Mouse (Mus musculus): ENCODE measurements around the gene Ffar4. TPM values are rescaled to one million over a fixed set of nuclear protein-coding genes. Genes with fewer than 3 reads are reported as not detected.

Gene Ffar4
- polyA plus RNA-seq, 1 experiment from 2014 or later: 0.15 TPM

DNA sequence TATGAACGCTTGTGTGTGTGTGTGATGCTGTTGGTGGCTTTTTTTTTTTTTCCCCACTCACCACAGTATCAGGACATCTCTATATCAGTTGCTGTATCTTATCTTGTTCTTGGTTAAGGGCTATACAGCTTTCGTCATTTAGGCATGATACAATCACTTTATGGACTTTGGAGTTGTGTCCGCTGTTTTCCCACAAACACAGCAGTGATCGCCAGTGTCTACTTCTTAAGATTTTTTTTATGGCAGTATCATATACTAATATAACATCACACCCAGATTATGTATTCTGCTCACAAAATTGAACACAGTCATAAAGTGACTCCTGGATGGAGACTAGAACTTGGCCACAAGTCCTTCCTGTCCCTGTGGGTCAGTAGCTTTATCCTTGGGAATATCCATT, 11.0 kb downstream of the Ffar4 start:
- Histone ChIP-seq H3K36me3 (no peaks in the 10 kb centered on the region), H3K4me3 (replicated peaks) (no peak overlapping the region), H3K27ac (no peak overlapping the region), H3K9ac (replicated peaks) (no peak overlapping the region), H3K4me2 (no peak overlapping the region), H3K9me3 (no peaks in the 10 kb centered on the region), H3K27me3 (no peaks in the 10 kb centered on the region), H3K4me1 (replicated peaks) (peaks cover 8% of the 10 kb centered on the region; the same call in 1 of the 2 replicates)
- no peak for ATAC-seq (ENCODE audit: insufficient number of reproducible peaks, insufficient read depth, low FRiP score, low TSS enrichment, low read depth)
- WGBS: 91% methylated on average over 4 of the region's 4 CpGs

DNA sequence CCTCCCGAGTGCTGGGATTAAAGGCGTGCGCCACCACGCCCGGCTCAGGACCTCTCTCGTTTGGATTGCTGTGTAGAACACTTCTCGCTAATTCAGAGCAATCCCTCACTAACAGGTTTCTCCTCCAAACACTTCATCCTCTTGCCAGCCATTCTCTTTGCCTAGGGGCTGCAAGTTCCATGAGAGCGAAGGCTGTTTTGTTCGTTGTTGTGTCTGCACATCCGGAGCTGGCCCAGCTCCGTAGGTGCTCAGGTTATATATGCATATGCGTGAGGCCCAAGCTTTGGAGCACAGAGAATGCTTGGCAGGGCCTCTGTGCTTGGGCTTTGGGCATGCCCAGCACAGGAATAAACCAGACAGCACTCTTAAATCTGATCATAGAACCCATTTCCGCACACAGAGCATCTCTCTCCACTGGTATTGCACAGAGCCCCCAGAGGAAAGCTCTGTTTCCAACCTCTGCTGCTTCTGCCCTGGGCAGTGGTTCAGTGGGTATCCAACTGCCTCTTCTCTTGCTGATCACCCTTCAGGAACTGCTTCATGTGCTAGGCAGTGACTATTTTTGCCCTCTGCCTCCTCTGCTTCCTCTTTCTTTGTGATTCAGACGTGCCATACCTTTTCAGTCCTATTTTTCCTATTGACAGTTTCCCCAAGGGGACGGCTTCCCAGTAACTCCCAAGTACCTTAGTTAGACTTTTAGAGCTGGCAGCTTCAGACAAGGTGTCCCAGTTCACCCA, 12.8 kb downstream of the Ffar4 start:
- H3K27me3 ChIP-seq: no peaks in the 10 kb centered on the region
- peaks cover 8% of the 10 kb centered on the region; the same call in 1 of the 2 replicates for H3K4me1 ChIP-seq (replicated peaks)
- no peak overlapping the region for H3K4me2 ChIP-seq
- no peak overlapping the region for H3K27ac ChIP-seq
- H3K4me3 ChIP-seq (replicated peaks): no peak overlapping the region
- no peaks in the 10 kb centered on the region for H3K36me3 ChIP-seq
- no peak for ATAC-seq (ENCODE audit: insufficient number of reproducible peaks, insufficient read depth, low FRiP score, low TSS enrichment, low read depth)
- H3K9me3 ChIP-seq: no peaks in the 10 kb centered on the region
- no peak overlapping the region for H3K9ac ChIP-seq (replicated peaks)
- 90% methylated on average over 15 of the region's 15 CpGs for WGBS

DNA sequence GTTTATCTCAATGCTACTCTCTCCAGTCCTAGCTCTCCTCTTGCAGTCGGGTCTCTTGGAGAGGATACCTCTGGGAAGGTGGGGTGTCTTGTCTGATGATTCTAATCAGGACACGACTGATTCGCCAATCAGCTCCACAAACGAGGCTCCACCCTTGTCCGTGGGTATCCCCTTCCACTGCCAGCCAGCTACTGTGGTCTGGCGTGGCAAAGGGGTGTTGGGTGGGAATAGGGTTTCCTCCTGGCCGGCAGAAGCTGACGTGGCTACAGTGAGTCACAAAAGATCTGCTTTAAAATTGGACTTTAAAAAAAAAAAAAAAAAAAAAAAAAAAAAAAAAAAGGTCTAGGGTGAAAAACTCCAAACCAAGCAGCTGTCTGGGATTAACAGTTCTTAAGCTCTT, 14.2 kb downstream of the Ffar4 start:
- ATAC-seq (ENCODE audit: insufficient number of reproducible peaks, insufficient read depth, low FRiP score, low TSS enrichment, low read depth): no peak
- Histone ChIP-seq H3K27ac (no peak overlapping the region), H3K4me3 (replicated peaks) (no peak overlapping the region)

DNA sequence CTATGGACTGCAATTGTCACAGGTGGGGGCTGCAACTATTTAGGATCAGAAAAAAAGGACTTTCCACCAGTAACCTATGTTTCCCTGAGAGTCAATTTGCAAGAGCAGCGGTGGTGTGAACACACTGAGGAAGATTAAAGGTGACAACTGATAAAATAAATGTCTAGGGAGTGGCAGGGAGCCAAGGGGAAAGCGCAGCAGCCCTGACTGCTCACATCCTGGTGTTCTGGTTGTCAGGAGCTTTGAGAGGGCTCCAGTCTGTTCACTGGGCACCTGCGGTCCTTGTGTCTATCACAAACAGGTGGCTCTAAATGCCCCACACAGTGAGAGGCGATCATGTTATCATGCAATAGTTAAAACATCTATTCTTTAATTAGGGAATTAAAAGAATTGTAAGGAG, 15.7 kb downstream of the Ffar4 start:
- Histone ChIP-seq H3K27me3 (no peaks in the 10 kb centered on the region), H3K9me3 (no peaks in the 10 kb centered on the region), H3K36me3 (no peaks in the 10 kb centered on the region), H3K4me1 (replicated peaks) (peaks cover 8% of the 10 kb centered on the region; the same call in 1 of the 2 replicates), H3K4me3 (replicated peaks) (no peak overlapping the region), H3K27ac (no peak overlapping the region), H3K9ac (replicated peaks) (no peak overlapping the region), H3K4me2 (no peak overlapping the region)
- no peak for ATAC-seq (ENCODE audit: insufficient number of reproducible peaks, insufficient read depth, low FRiP score, low TSS enrichment, low read depth)
- WGBS: 38% methylated on average over 4 of the region's 4 CpGs

More for the DNA sequence above, 14.2 kb downstream of the Ffar4 start:
- no peak overlapping the region for H3K9ac ChIP-seq (replicated peaks)
- peaks cover 8% of the 10 kb centered on the region; the same call in 1 of the 2 replicates for H3K4me1 ChIP-seq (replicated peaks)
- H3K9me3 ChIP-seq: no peaks in the 10 kb centered on the region
- 78% methylated on average over 8 of the region's 8 CpGs for WGBS
- no peak overlapping the region for H3K4me2 ChIP-seq
- no peaks in the 10 kb centered on the region for H3K36me3 ChIP-seq
- H3K27me3 ChIP-seq: no peaks in the 10 kb centered on the region

DNA sequence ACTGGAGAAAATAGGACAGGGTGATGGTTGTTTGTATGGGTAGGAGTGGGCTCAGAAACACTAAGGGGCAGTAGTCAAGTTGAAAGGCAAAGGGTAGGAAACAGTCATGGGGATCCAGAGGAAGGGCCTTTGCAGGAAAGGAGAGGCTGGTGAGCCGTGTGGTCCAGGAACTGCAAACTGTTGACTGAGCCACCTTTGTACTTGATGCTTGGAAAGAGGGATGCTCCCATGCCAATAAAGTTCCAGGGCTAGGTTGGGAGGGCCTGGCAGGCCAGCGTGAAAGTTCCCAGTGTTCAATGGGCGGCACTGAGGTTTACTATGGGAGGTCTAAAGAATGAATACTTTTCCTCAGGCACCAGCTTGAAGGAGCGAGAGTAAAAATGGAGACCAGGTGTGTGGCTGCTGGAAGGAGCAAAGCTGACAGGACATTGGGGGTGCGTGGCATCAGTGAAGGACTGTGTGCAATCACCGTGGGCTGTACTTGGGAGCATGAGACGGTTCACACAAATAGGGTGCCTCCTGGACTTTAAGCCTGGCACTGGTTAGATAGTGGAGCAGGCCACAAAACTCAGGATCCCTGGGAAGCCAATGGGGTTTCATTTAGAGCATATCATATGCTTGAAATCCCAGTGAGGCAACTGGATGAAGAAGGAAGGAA, 18.1 kb downstream of the Ffar4 start:
- no peak overlapping the region for H3K4me2 ChIP-seq
- 0 out of 2 replicates have a peak, but pooled peaks cover 2% of the 10 kb centered on the region for H3K9me3 ChIP-seq
- ATAC-seq (ENCODE audit: insufficient number of reproducible peaks, insufficient read depth, low FRiP score, low TSS enrichment, low read depth): no peak
- no peaks in the 10 kb centered on the region for H3K27me3 ChIP-seq
- no peak overlapping the region for H3K4me3 ChIP-seq (replicated peaks)
- H3K36me3 ChIP-seq: no peaks in the 10 kb centered on the region
- 89% methylated on average over 7 of the region's 7 CpGs for WGBS
- peaks cover 8% of the 10 kb centered on the region; the same call in 1 of the 2 replicates for H3K4me1 ChIP-seq (replicated peaks)
- H3K9ac ChIP-seq (replicated peaks): no peak overlapping the region
- no peak overlapping the region for H3K27ac ChIP-seq

DNA sequence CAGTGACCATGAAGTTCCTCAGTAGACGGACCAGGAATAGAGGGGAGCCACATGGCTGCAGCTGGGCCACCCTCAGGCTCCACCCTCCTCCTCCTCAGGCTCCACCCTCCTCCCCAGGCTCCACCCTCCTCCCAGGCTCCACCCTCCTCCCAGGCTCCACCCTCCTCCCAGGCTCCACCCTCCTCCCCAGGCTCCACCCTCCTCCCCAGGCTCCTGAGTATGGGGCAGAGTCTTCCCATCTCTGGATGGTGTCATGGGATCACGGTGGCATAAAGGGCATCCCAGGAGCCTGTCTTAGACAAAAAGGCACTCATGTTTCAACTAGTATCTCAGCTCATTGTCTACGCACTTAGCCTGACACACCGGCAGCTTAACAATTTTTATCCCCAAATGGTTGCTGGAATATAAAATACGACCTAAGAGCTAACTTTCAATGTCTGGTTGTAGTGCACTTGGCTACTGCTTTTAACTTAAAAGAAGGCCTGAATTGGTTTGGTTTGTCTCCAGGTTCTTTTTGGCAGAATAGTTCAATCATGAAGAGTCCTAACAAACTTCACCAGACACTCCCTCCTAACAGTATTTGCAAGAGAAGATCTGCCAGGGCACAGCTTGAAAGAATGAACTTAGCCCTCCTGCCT, 23.4 kb downstream of the Ffar4 start:
- no peak for ATAC-seq (ENCODE audit: insufficient number of reproducible peaks, insufficient read depth, low FRiP score, low TSS enrichment, low read depth)
- Histone ChIP-seq H3K4me3 (replicated peaks) (no peak overlapping the region), H3K9me3 (0 out of 2 replicates have a peak, but pooled peaks cover 4% of the 10 kb centered on the region), H3K27ac (no peak overlapping the region), H3K27me3 (peaks cover 31% of the 10 kb centered on the region), H3K4me1 (replicated peaks) (no peaks in the 10 kb centered on the region), H3K36me3 (no peaks in the 10 kb centered on the region), H3K9ac (replicated peaks) (no peak overlapping the region), H3K4me2 (no peak overlapping the region)
- 86% methylated on average over 5 of the region's 5 CpGs for WGBS

DNA sequence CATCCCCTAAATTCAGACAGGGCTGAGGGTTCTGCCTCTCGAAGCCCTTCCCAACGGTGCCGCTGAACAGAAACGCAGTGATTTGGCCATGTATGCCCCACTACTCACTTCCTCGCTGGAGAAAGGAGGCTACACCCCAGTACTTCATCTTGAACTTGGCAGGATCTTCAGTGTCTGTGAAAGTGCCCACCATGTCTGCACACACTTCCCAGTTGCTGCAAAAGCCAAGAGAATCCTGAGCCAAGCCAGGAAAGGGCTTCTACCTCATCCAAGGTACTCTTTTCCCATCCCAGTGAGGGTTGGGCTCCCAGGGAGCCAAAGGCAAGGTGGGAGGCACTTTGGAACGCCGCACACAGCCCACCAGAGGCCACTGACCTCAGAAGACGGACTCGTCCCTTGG, 27.1 kb downstream of the Ffar4 start:
- Histone ChIP-seq H3K4me1 (replicated peaks) (no peaks in the 10 kb centered on the region), H3K36me3 (no peaks in the 10 kb centered on the region), H3K9ac (replicated peaks) (peak overlapping the region; percentile 75), H3K27ac (no peak overlapping the region), H3K4me2 (peak overlapping the region; percentile 96), H3K9me3 (0 out of 2 replicates have a peak, but pooled peaks cover 4% of the 10 kb centered on the region), H3K4me3 (replicated peaks) (peak overlapping the region; percentile 64), H3K27me3 (peaks cover 31% of the 10 kb centered on the region)
- ATAC-seq (ENCODE audit: insufficient number of reproducible peaks, insufficient read depth, low FRiP score, low TSS enrichment, low read depth): no peak
- WGBS: 27% methylated on average over 9 of the region's 9 CpGs

DNA sequence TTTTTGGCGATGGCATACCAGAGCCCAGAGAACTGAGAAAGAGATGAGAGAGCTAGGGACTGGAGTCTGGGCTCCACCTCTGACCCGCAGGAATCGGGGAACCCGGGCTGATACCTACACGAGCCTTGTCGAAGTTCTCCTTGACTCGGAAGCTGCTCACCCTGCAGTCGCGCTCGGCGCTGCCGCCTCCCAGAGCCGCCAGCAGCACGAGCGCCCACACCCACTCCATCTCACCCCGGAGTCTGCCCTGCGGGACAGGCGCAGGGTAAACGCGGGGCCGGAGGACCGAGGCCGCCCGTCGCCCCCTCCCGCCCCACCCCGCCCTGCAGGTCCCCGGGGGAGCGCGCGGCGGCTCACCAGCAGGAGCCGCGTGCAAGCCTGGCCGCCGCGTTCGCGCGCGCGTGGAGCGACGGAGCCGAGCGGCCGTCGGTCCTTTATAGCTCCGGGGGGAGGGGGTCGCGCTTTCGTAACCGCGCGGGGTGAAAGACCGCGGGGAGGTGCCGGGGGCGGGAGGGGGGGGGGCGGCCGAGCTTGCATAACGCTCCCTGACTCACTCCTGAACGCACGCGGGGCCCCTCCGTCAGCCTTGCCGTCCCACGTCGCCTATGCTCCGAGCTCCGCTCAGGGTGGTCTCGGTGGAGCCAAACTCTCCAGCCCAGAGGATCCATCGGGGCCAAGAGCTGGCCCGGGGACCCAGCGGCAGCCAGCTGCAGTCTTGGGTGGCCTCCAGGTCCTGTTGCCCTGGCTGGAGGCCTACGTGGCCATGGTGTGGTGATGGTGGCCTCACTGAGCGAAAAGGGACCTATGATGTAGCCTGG, 27.7 kb downstream of the Ffar4 start:
- peaks cover 31% of the 10 kb centered on the region for H3K27me3 ChIP-seq

DNA sequence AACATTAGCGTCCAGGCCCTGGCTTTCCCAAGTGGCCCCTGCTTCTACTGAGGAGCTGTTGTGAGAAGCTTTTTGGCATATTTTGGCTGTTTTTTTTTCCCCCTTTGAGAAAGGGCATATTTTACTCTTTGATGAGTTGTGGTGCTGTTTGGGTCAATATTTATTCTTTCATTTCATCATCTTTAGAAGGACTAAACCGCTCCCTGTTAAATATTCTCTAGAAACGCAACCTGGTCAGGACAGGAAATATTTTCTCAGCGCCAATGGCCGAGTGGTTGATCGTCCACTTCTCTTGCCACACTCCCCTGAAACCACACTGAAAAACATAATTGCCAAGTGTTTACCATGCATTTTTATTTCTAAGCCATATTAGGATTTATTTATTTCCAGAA, 28.3 kb downstream of the Ffar4 start, which contains the start of gene Rbp4:
TSS of gene Rbp4 (minus strand) at position 63 of the 392 bp plus-strand sequence.
- WGBS: 68% methylated on average over 6 of the region's 6 CpGs
- Histone ChIP-seq H3K27ac (no peak within 1 kb of the TSS), H3K27me3 (peaks cover 31% of the 10 kb centered on the region), H3K4me1 (replicated peaks) (no peaks in the 10 kb centered on the region), H3K36me3 (no peaks in the 10 kb centered on the region), H3K4me2 (peak within 1 kb of the TSS; percentile 96), H3K4me3 (replicated peaks) (peak within 1 kb of the TSS; percentile 64), H3K9ac (replicated peaks) (peak within 1 kb of the TSS; percentile 75), H3K9me3 (no peaks in the 10 kb centered on the region)
- ATAC-seq (ENCODE audit: insufficient number of reproducible peaks, insufficient read depth, low FRiP score, low TSS enrichment, low read depth): no peak

More for the DNA sequence above, 27.7 kb downstream of the Ffar4 start:
- H3K27ac ChIP-seq: no peak overlapping the region
- H3K4me1 ChIP-seq (replicated peaks): no peaks in the 10 kb centered on the region
- peak overlapping the region; percentile 96 for H3K4me2 ChIP-seq
- peak; percentile 56; the same call in 1 of the 2 replicates for ATAC-seq (ENCODE audit: insufficient number of reproducible peaks, insufficient read depth, low FRiP score, low TSS enrichment, low read depth)
- H3K36me3 ChIP-seq: no peaks in the 10 kb centered on the region
- H3K9me3 ChIP-seq: 0 out of 2 replicates have a peak, but pooled peaks cover 4% of the 10 kb centered on the region
- peak overlapping the region; percentile 75 for H3K9ac ChIP-seq (replicated peaks)
- 1% methylated on average over 54 of the region's 77 CpGs for WGBS
- H3K4me3 ChIP-seq (replicated peaks): peak overlapping the region; percentile 64

DNA sequence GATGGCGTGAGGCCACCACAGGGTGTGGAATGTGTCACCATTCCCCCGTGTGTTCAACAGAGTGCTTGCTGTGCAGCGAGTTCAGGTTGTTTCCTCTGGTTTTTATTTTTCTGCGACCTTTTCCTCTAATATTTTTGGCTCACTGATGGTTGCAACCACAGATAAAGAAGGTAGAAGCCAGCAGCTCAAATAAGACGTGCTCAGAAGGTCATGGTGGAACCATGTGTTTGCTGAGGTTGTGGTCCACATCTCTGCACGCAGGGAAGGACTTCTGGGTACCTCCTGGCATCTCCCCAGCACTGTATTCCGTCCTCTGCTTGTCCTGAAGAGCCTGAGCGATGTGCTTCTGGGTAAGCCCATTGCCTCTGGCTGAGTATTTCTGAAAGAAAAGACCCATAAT, 29.8 kb downstream of the Ffar4 start:
- no peak overlapping the region for H3K4me2 ChIP-seq
- H3K4me1 ChIP-seq (replicated peaks): no peaks in the 10 kb centered on the region
- no peak overlapping the region for H3K27ac ChIP-seq
- ATAC-seq (ENCODE audit: insufficient number of reproducible peaks, insufficient read depth, low FRiP score, low TSS enrichment, low read depth): no peak
- no peak overlapping the region for H3K9ac ChIP-seq (replicated peaks)
- no peaks in the 10 kb centered on the region for H3K9me3 ChIP-seq
- H3K4me3 ChIP-seq (replicated peaks): no peak overlapping the region
- WGBS: 72% methylated on average over 8 of the region's 8 CpGs
- H3K36me3 ChIP-seq: no peaks in the 10 kb centered on the region
- peaks cover 31% of the 10 kb centered on the region for H3K27me3 ChIP-seq

All from limb, embryonic 12.5 days (tissue).